Mouse (Mus musculus) C2C12 (cell line): ENCODE results near the gene Rbm47. TPM values are rescaled to one million over a fixed set of nuclear protein-coding genes. Genes with fewer than 3 reads are reported as not detected.

Source experiments
- H3K27me3 ChIP-seq: one replicate; pipeline ENCODE4 v1.6.1; 2011; ENCODE audit not compliant: control insufficient read depth, insufficient read depth, insufficient read length
- H3K36me3 ChIP-seq: one replicate; pipeline ENCODE4 v1.6.1; 2011; ENCODE audit not compliant: control insufficient read depth, insufficient read depth
- H3K4me3 ChIP-seq: one replicate; pipeline ENCODE4 v1.5.1; 2011; ENCODE audit warnings: mild to moderate bottlenecking, control low read depth; ENCODE audit not compliant: poor library complexity, insufficient read depth, severe bottlenecking
- H3K79me2 ChIP-seq: one replicate; pipeline ENCODE4 v1.6.1; 2011; ENCODE audit not compliant: control insufficient read depth, insufficient read depth
- H3K79me3 ChIP-seq: one replicate; pipeline ENCODE4 v1.6.1; 2011; ENCODE audit warnings: low read depth, control low read depth
- H3ac ChIP-seq: one replicate; pipeline ENCODE3; 2011; ENCODE audit warnings: low read depth; ENCODE audit not compliant: control insufficient read depth, insufficient read length
- CEBPB ChIP-seq: IDR thresholded peaks from one replicate; pipeline ENCODE4 v1.6.1; 2011; ENCODE audit warnings: low read depth, mild to moderate bottlenecking, control low read depth, moderate library complexity
- CTCF ChIP-seq: IDR thresholded peaks from one replicate; pipeline ENCODE4 v1.5.1; 2011; ENCODE audit not compliant: control insufficient read depth, insufficient read depth, insufficient read length
- FOSL1 ChIP-seq: IDR thresholded peaks from one replicate; pipeline ENCODE4 v1.8.0; 2011; ENCODE audit warnings: mild to moderate bottlenecking, low read length; ENCODE audit not compliant: poor library complexity, insufficient read depth, severe bottlenecking
- MAX ChIP-seq: IDR thresholded peaks from one replicate; pipeline ENCODE4 v1.6.1; 2011; ENCODE audit warnings: mild to moderate bottlenecking, control low read depth
- MYOD1 ChIP-seq: IDR thresholded peaks from one replicate; pipeline ENCODE4 v1.6.1; 2011; ENCODE audit warnings: low read depth; ENCODE audit not compliant: control insufficient read depth, insufficient read length
- MYOG ChIP-seq: IDR thresholded peaks from one replicate; pipeline ENCODE4 v1.6.1; 2011; ENCODE audit not compliant: control insufficient read depth, insufficient read length; ENCODE audit errors: extremely low read depth
- USF1 ChIP-seq: IDR thresholded peaks from one replicate; pipeline ENCODE4 v1.6.1; 2011; ENCODE audit warnings: low read depth, mild to moderate bottlenecking, control low read depth, moderate library complexity
- polyA plus RNA-seq: library from polyadenylated mRNA; unstranded; fragments of >200 nt; fragmentation: generic; extraction: Trizol; gene quantifications from one replicate; pipeline ENCODE4 v1.2.1, GENCODE M21; 2012; ENCODE audit warnings: missing spikeins

Rbm47 gene
- polyA plus RNA-seq, 1 experiment = 0.16 TPM

- TF ChIP-seq FOSL1 (no peak), CTCF (no peak), USF1 (no peak), MYOG (no peak), MYOD1 (no peak), CEBPB (no peak), MAX (no peak)
- Histone ChIP-seq H3K4me3 (no peak overlapping the region), H3K36me3 (no peaks in the 10 kb centered on the region), H3ac (no peak overlapping the region), H3K79me2 (no peaks in the 10 kb centered on the region), H3K27me3 (no peaks in the 10 kb centered on the region), H3K79me3 (no peaks in the 10 kb centered on the region)
Measured at GRCm38 (mm10) chr5:66154616-66155015, 18.3 kb downstream of the Rbm47 start.

GRCm38 (mm10) chr5:66153486-66153885 lies 19.4 kb downstream of the Rbm47 start:
- no peaks in the 10 kb centered on the region for H3K79me2 ChIP-seq
- no peaks in the 10 kb centered on the region for H3K27me3 ChIP-seq
- no peak overlapping the region for H3ac ChIP-seq
- TF ChIP-seq MYOG (no peak), CTCF (no peak), MYOD1 (no peak), FOSL1 (no peak), MAX (no peak), USF1 (no peak), CEBPB (no peak)
- no peaks in the 10 kb centered on the region for H3K36me3 ChIP-seq
- no peak overlapping the region for H3K4me3 ChIP-seq
- no peaks in the 10 kb centered on the region for H3K79me3 ChIP-seq

GRCm38 (mm10) chr5:66151301-66152188 lies 21.4 kb downstream of the Rbm47 start:
- no peaks in the 10 kb centered on the region for H3K79me2 ChIP-seq
- TF ChIP-seq MYOD1 (no peak), USF1 (no peak), CEBPB (no peak)
- no peak overlapping the region for H3K4me3 ChIP-seq
- no peak overlapping the region for H3ac ChIP-seq
- no peaks in the 10 kb centered on the region for H3K27me3 ChIP-seq
- H3K36me3 ChIP-seq = no peaks in the 10 kb centered on the region
- no peaks in the 10 kb centered on the region for H3K79me3 ChIP-seq

GRCm38 (mm10) chr5:66150706-66151300 lies 22.1 kb downstream of the Rbm47 start:
- Histone ChIP-seq H3K79me2 (no peaks in the 10 kb centered on the region), H3K4me3 (no peak overlapping the region), H3K36me3 (no peaks in the 10 kb centered on the region), H3K79me3 (no peaks in the 10 kb centered on the region), H3K27me3 (no peaks in the 10 kb centered on the region), H3ac (peak overlapping the region; percentile 35)
- TF ChIP-seq CTCF (no peak), MYOG (no peak), MAX (no peak), CEBPB (no peak), FOSL1 (no peak), USF1 (no peak), MYOD1 (no peak)

- Histone ChIP-seq H3K4me3 (no peak overlapping the region), H3K27me3 (no peaks in the 10 kb centered on the region), H3ac (no peak overlapping the region), H3K79me2 (no peaks in the 10 kb centered on the region), H3K79me3 (no peaks in the 10 kb centered on the region), H3K36me3 (no peaks in the 10 kb centered on the region)
- no peak for TF ChIP-seq FOSL1
- no peak for TF ChIP-seq MAX
- no peak for TF ChIP-seq USF1
- TF ChIP-seq MYOD1 = no peak
Measured at GRCm38 (mm10) chr5:66150106-66150705, 22.7 kb downstream of the Rbm47 start.

- no peaks in the 10 kb centered on the region for H3K79me2 ChIP-seq
- H3K79me3 ChIP-seq = no peaks in the 10 kb centered on the region
- no peak overlapping the region for H3ac ChIP-seq
- no peaks in the 10 kb centered on the region for H3K36me3 ChIP-seq
- no peak overlapping the region for H3K4me3 ChIP-seq
- no peaks in the 10 kb centered on the region for H3K27me3 ChIP-seq
- TF ChIP-seq MYOG = no peak
- TF ChIP-seq CTCF = no peak
- TF ChIP-seq CEBPB = no peak
- no peak for TF ChIP-seq USF1
- TF ChIP-seq MYOD1 = no peak
- TF ChIP-seq FOSL1 = no peak
- TF ChIP-seq MAX = no peak
Measured at GRCm38 (mm10) chr5:66149571-66149970, 23.3 kb downstream of the Rbm47 start.
